Mouse (Mus musculus) T-helper 2 cell (primary cell): Measurements from ENCODE around the gene Tom1l1.
"Not testable (repeated sequence)": the region's sequence is repeated elsewhere in the genome, so short reads cannot be mapped to it uniquely, and the experiment has no call there.

ENCODE experiments used
- in situ Hi-C: fragments of 300-600 bp; cut with MboI, MseI; formaldehyde crosslinking; loops from one replicate; pipeline ENCODE4 v1.15.1; 2025; ENCODE audit warnings: high pct_unique_total_duplicates

Tom1l1 gene

DNA sequence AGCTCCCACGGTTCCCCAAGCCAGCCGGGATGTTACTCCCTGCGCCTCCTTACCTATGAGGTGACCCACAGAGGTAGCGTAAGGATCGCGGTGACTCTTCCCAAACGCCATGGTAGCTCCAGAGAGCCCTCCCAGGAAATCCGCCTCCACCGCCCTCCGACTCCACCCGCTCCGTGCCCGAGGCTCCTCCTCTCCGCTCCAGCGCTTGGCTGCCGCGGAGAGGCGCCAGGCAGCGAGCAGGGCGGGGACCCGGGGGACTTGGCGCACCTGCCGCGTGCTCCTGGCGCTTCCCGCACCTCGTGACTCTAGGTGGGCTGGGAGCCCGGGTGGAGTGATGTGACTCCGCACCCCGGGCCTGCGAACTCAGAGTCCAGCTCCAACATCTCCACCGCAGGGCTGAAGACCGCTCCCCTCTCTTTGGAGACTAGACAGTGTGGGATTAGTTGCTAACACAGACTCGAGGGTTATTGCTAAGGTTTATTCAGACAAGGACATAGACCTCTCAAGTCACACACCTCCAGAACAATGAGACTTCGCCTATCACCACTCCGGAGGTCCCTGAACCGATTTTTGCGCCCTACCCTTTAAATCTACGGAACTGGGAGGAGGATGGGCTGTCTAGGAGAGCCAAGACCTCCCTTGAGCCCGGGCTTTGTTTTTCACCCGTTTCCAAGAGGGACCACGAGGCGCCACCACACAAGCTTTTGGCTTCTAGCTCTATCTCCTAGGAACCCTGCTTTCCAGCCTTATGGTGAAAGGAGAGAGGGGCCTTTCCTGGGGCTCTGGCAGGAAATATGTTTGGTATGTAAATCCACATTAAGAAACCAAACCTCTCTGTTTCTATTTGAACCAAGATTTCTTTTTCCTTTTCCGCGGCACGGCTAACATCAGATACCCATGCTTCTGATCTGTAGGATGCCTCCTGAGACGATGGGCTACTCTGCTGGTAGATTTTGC lies at the start of gene Tom1l1:
Gene Tom1l1 (minus strand): TSS at position 907 of the 957 bp plus-strand sequence.
- in situ Hi-C loops: no loop called here

DNA sequence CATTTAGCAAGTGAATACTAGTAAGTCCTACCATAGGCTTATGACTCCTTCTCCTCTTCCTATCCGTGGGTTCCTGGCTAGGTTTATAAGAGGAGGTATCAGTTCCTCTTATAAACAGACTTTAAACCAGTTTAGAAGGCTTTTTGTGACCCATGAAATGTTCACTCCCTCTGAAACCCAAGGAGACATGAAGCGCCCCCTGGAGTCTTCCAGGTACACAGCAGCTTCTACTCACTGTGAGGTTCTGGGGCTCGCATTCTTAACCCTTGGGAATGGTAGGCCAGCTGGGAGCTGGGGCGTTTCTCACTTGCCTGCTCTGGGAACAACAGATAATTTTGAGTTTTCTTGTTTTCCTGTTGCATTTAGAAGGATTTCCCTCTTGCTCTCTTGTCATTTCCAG lies 45.4 kb upstream of the Tom1l1 start:
- in situ Hi-C loops: no loop called here

- in situ Hi-C loops: no loop called here
Observed at GRCm38 (mm10) chr11:90727354-90728125, 39.4 kb upstream of the Tom1l1 start.

- in situ Hi-C loops: no loop called here
Observed at GRCm38 (mm10) chr11:90726730-90727129, 38.6 kb upstream of the Tom1l1 start.

DNA sequence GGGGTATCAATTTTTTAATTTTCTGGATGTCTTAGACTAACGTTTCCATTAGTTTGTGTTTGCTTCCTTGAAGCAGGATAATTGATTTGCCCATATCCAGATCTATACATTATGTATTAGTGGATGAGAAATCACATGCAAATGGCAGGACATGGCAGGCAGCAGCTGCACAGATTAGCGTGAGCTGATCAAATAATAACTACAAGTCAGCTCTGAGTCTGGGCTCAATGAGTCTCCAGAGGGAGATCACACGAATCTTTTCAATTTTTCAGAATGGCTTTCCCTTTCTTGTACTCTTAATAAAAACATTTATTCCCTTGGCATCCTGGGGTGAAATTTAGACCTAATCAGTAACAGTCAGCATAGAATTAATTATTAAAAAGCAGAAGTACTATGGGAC lies 34.1 kb upstream of the Tom1l1 start:
- in situ Hi-C loops: no loop called here

DNA sequence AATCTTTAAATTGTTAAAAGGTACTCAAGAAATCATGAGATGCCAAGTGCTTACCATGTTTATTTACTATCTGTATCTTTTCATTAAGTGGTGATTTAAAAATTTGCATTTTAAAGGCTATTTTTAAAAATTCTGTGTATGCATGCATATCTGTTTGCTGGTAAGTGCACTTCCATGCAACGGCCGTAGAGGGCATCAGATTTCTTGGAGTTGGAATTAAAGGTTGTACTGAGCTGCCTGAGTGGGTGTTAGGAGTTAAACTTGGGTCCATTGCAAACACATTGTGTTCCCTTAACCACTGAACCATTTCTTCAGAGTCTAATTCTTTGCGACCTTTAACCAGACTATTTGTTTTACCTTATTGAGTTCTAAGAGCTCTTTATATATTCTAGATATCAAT lies 29.6 kb upstream of the Tom1l1 start:
- in situ Hi-C loops: no loop called here

GRCm38 (mm10) chr11:90711596-90711995 lies 23.4 kb upstream of the Tom1l1 start:
- in situ Hi-C loops: no loop called here

DNA sequence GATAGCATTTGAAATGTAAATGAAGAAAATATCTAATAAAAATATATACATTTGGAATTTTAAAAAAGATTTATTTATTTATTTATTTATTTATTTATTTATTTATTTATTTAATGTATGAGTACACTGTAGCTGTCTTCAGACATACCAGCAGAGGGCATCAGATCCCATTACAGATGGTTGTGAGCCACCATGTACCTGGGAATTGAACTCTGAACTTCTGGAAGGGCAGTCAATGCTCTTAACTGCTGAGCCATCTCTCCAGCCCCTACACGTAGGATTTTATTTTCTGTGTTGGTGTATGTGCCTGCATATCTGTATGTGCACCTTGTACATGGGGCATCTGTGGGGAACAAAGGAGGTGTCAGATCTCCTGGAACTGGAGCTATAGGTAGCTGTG lies 19.0 kb upstream of the Tom1l1 start:
- in situ Hi-C loops: not testable (repeated sequence)

GRCm38 (mm10) chr11:90697480-90698240 lies 9.5 kb upstream of the Tom1l1 start:
- in situ Hi-C loops: no loop called here

DNA sequence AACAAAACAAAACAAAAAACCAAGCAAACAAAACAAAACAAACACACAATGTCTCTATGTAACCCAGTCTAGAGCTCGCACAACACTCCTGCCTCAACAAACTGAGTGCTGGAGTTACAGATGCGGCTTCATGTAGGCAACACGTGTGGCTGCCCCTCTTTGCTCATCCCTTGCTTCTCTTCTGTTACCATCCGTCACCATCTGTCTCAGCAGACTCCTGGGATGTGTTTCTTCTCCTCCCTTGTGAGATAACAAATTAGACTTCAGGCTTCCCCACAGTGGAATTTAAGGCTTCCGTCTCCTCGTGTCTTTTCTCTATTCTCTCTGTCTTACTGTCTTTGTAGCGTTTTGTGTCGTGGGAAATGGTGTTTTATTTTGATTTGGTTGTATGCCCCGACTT lies 7.6 kb upstream of the Tom1l1 start:
- in situ Hi-C loops: no loop called here

DNA sequence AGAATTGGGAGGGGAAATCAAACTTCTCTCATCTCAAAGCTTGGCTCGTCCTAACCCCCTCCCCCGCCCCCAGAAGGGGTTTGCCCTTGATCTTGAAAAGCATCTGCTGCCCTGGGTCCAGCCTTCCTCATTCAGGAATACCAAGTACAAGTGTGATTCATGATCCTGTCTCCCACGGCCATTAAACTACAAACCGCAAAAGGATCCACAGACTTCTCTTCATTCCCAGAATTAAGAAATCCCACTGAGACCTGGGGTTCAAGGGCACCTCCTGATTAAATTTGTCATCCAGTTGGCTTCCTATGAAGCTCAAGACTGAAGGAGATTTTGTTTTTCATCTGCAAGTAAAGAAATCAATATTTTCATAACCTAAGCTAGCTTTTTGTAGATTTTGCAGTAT lies 6.0 kb upstream of the Tom1l1 start:
- in situ Hi-C loops: no loop called here

GRCm38 (mm10) chr11:90690361-90690760 lies 2.2 kb upstream of the Tom1l1 start:
- in situ Hi-C loops: no loop called here

DNA sequence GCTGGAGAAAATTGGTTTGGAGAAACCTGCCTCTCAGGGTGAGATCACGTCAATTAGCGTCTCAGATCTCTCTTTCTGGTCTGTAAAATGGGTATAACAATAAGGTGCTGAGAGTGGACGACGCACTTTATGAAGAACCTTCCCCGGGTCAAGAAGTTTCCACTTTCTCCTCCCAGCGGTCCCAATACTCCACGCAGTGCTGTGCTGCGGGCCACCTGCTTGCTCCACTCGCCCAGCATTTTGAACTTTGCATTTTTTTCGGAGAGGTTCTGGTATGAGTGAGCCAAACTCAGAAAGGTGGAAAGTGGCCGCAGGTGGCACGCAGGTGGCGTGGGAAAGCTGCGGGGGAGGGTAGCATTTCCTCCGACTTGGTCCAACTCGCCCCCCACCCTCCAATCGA lies 1.1 kb downstream of the Tom1l1 start:
- in situ Hi-C loops: no loop called here

DNA sequence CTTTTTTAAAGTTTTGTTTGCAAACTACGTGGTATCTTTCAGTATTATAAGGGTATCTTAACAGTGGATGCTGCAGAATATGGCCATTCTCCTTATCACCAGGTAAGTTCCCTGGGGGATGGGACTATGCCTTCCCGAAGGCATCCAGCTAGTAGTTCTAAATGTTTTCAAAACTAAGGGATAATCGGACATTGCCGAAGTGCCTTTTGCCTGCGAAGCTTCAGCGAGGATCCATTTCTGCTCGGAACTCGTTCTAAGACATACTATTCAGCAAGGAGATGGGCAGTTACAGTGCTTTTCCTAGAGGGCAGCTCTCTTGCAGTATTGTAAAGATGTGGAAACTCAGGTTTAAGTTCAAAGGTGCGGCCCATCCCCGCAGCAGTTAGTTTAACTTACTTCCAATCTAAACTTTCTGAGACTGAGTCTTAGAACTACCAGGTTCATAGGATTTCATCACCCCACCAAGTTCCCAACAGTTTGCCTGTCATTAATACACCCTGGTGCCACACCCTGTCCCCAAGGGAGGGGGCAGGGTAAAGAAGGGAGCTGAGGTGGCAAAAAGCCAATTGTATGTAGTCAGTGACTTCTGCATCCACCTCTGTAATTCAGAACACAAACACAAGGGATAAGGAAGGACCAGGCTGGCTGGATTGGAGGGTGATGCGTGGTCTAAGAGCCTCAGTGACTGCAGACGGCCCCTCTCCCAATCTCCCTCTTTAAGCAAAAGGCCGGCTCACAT lies 1.7 kb downstream of the Tom1l1 start:
- in situ Hi-C loops: no loop called here

DNA sequence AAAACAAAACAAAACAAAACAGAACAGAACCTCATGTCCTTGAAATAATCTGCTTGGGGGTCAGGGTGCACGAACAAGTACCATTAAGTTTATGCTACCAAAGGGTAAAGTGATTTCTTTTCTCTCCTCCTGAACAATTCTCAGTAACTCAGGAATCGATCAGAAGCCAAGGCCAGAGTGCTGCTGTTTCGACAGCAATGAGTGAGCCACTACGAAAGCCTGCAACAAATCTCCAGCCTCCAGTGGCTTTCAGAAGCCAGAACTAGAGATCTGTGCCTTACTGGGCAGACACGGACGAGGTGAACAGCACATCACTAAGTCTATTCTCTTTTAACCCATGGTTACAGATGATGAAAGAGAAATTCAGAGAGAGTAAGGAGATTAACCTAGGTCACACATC lies 3.0 kb downstream of the Tom1l1 start:
- in situ Hi-C loops: no loop called here

DNA sequence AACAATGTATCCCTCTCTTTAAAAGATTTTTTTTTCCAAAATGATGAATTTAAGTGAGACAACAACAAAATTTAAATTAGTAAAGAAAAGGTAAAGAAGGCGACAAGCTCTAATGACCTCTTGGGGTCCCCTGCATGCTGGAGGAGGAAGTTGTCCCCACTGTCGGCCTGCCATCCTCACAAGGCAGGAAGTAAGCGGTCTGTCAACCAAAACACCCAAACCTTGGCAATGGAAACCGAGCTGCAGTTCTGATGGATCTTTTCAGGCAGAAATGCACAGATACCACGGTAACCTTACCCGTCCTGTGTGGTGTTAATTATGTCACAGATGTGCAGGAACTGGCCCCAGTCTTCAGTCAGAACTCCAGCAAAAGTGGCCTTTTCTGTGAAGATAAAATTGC lies 3.4 kb downstream of the Tom1l1 start:
- in situ Hi-C loops: no loop called here

DNA sequence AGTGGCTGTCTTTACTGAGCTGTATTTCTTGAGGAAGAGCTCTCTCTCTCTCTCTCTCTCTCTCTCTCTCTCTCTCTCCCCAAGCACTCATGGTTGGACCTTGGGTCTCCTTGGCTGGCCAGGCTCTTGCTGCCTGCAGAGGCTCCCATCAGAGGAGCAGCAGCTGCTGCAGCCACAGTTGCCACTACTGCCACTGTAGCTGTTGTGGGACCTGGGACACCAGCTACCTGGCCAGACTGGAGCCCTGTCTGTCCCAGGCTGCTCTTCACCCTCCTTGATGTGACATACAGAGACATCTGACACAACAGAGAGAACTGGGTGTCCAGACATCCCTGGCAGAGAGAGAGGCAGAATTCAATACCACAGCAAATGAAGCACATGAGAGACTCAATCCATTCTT lies 7.0 kb downstream of the Tom1l1 start:
- in situ Hi-C loops: no loop called here

DNA sequence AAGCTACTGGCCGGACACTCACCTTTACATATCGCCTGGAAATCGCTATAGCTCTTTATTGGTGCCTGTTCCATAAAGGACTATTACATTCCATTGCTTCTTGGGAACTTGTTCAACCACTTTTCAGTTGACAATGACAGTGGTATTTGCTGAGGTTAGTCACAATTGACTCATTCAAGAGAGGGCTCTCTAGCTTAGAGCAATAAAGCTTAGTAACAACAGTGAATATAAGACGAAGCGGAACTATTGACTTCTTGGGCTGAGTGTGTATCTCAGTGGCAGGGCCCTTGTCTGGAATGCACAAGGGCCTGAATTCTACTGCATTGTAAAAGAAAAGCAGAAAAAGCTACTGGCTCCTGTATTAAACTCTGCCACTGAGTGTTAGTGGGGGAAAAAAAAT lies 9.6 kb downstream of the Tom1l1 start:
- in situ Hi-C loops: no loop called here

GRCm38 (mm10) chr11:90677771-90678288 lies 10.3 kb downstream of the Tom1l1 start:
- in situ Hi-C loops: no loop called here

DNA sequence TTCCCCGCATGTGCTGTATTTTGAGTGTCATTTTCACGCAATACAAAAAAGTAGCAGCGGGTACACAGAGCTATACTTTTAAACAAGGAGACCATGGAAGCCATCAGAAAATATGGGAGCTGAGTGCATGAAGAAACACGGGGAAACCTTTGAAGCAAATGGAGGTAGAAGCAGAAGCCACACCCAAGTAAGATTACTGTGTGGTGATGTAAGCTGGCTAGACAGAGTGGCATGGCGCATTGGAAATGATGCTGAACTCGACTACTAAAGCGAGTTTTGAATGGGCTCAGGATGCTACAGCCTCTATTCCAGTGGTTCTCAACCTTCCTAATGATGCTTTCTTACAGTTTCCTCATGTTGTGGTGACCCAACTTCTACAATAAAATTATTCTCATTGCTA lies 11.1 kb downstream of the Tom1l1 start:
- in situ Hi-C loops: no loop called here

- in situ Hi-C loops: no loop called here
Observed at GRCm38 (mm10) chr11:90675479-90676110, 12.6 kb downstream of the Tom1l1 start.
